Mouse (Mus musculus): ENCODE results near the gene Hbb-bs.

GRCm38 (mm10) chr7:103813766-103814165 is 14.1 kb downstream of the Hbb-bs start, which contains the start of gene Hbb-bt:
- no peak for TF ChIP-seq CTCF (IDR thresholded peaks at IDR 0.05; ENCODE audit: borderline replicate concordance, extremely low read depth, insufficient read depth, insufficient read length)
- TF ChIP-seq POLR2A (IDR thresholded peaks at IDR 0.05; ENCODE audit: borderline replicate concordance, extremely low read depth, insufficient read depth, insufficient read length, poor library complexity, severe bottlenecking) = no peak
